Mouse (Mus musculus): ENCODE results near the gene Exph5.

Gene Exph5

GRCm38 (mm10) chr9:53409427-53409826 is 108.0 kb downstream of the Exph5 start:
- DNase-seq: no peak

GRCm38 (mm10) chr9:53422133-53422896 is 120.8 kb downstream of the Exph5 start:
- DNase-seq: no peak

- no peak for DNase-seq
Measured at GRCm38 (mm10) chr9:53426726-53427125, 125.3 kb downstream of the Exph5 start.
